Mouse (Mus musculus) thymus, postnatal 25 days (tissue): Measurements from ENCODE around the gene Hnmt.
"Not testable (repeated sequence)": the region's sequence is repeated elsewhere in the genome, so short reads cannot be mapped to it uniquely, and the experiment has no call there.

Experiments
- DNase-seq: peaks from one replicate; pipeline ENCODE4 v3.0.0; 2022

The Hnmt gene

GRCm38 (mm10) chr2:24049344-24049990, at the start of gene Hnmt:
Gene Hnmt (minus strand): TSS chr2:24049394.
- no peak for DNase-seq

- no peak for DNase-seq
Observed at GRCm38 (mm10) chr2:24096495-24096894, 47.3 kb upstream of the Hnmt start, which contains the start of gene Tbpl2. Gene Tbpl2 (minus strand): TSS chr2:24096595.

- no peak for DNase-seq
Observed at GRCm38 (mm10) chr2:24090921-24091320, 41.7 kb upstream of the Hnmt start.

- no peak for DNase-seq
Observed at GRCm38 (mm10) chr2:24050459-24050858, 1.3 kb upstream of the Hnmt start.

- DNase-seq = no peak
Observed at GRCm38 (mm10) chr2:24048480-24049097, 605 bp downstream of the Hnmt start.

GRCm38 (mm10) chr2:24047551-24048479, 1.4 kb downstream of the Hnmt start:
- DNase-seq = no peak

GRCm38 (mm10) chr2:24042901-24043300, 6.3 kb downstream of the Hnmt start:
- no peak for DNase-seq

- DNase-seq = no peak
Observed at GRCm38 (mm10) chr2:24040531-24040930, 8.7 kb downstream of the Hnmt start.

- DNase-seq = not testable (repeated sequence)
Observed at GRCm38 (mm10) chr2:24019386-24019785, 29.8 kb downstream of the Hnmt start.

GRCm38 (mm10) chr2:24018966-24019365, 30.2 kb downstream of the Hnmt start:
- DNase-seq = no peak

- no peak for DNase-seq
Observed at GRCm38 (mm10) chr2:24014957-24015356, 34.2 kb downstream of the Hnmt start.

- no peak for DNase-seq
Observed at GRCm38 (mm10) chr2:23999323-23999722, 49.9 kb downstream of the Hnmt start.

- DNase-seq = no peak
Observed at GRCm38 (mm10) chr2:23998836-23999235, 50.4 kb downstream of the Hnmt start.

- DNase-seq = no peak
Observed at GRCm38 (mm10) chr2:23996830-23997229, 52.4 kb downstream of the Hnmt start.

GRCm38 (mm10) chr2:23990034-23990573, 59.1 kb downstream of the Hnmt start:
- not testable (repeated sequence) for DNase-seq

- DNase-seq = no peak
Observed at GRCm38 (mm10) chr2:23987283-23987682, 61.9 kb downstream of the Hnmt start.

GRCm38 (mm10) chr2:23983343-23983742, 65.9 kb downstream of the Hnmt start:
- no peak for DNase-seq

GRCm38 (mm10) chr2:23982860-23983259, 66.3 kb downstream of the Hnmt start:
- no peak for DNase-seq

GRCm38 (mm10) chr2:23960659-23961274, 88.4 kb downstream of the Hnmt start:
- not testable (repeated sequence) for DNase-seq
